ENCODE assay signal across 24 mouse cellular contexts in the genomic region with DNA sequence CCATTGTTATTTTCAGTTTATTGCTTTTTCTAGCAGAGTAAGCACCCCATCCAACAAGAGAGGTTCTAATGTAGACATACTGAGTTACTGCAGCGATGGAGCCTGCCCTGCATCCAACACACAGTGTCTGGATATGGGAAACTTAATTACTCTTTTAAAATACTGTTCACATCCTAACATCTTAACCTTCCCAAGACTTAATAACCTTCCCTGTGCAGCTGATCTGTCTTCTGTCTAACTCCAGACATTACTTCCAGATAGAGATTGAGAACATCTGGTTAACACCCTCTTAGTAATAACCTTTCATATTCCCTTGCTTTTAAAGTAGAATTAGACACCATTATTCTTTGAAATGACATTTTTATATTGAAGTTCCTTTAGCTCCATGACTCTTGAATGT.
DNase-seq lines count a peak whose midpoint lies in the region; ATAC-seq and TF ChIP-seq lines count a peak whose summit lies in the region.
"Had no signal": no experiment of that assay in that cellular context is flagged by ENCODE, and none has a peak within 500 bp of the region (broad histone marks: within the 10 kb centered on the region; RNA-seq: fewer than 3 reads in every experiment).

No protein-coding gene starts in this region.

- 0 out of 2 replicates have a peak, but pooled peaks cover 3% of the 10 kb centered on the region for H3K4me1 ChIP-seq in kidney, embryonic 14.5 days (ENCODE audit: control insufficient read depth, insufficient read depth, low read length)
- H3K4me1 ChIP-seq in kidney, postnatal 0 days (replicated peaks; ENCODE audit: insufficient read depth, low read length) = no peaks in the 10 kb centered on the region
- H3K4me1 ChIP-seq in limb, embryonic 10.5 days = peaks cover 45% of the 10 kb centered on the region
- H3K4me1 ChIP-seq in midbrain, embryonic 15.5 days = no peaks in the 10 kb centered on the region
- H3K4me1 ChIP-seq: hindbrain, embryonic 15.5 days had no signal

- H3K36me3 ChIP-seq in kidney, embryonic 14.5 days (ENCODE audit: control insufficient read depth, insufficient read depth, low read length) = no peaks in the 10 kb centered on the region
- H3K36me3 ChIP-seq in kidney, postnatal 0 days (ENCODE audit: insufficient read depth, low read length) = no peaks in the 10 kb centered on the region
- no peaks in the 10 kb centered on the region for H3K36me3 ChIP-seq in limb, embryonic 10.5 days
- H3K36me3 ChIP-seq in midbrain, embryonic 15.5 days (replicated peaks) = no peaks in the 10 kb centered on the region
- H3K36me3 ChIP-seq: forebrain, embryonic 10.5 days; G1E; hindbrain, embryonic 12.5 days; hindbrain, embryonic 15.5 days had no signal

- ATAC-seq in kidney, embryonic 14.5 days (ENCODE audit: low FRiP score, low TSS enrichment) = peak; percentile 82; the same call in 1 of the 2 replicates
- no peak for ATAC-seq in kidney, postnatal 0 days (replicated peaks; ENCODE audit: low FRiP score, low read depth)
- no peak for ATAC-seq in midbrain, embryonic 15.5 days (replicated peaks)
- ATAC-seq: forebrain, embryonic 13.5 days; forebrain, embryonic 16.5 days had no signal

- TF ChIP-seq CTCF in kidney, postnatal 0 days (IDR thresholded peaks at IDR 0.05; ENCODE audit: low read depth) = no peak

- no peak overlapping the region for H3K4me3 ChIP-seq in kidney, embryonic 14.5 days (ENCODE audit: low read length)
- no peak overlapping the region for H3K4me3 ChIP-seq in kidney, postnatal 0 days (replicated peaks; ENCODE audit: low read depth, low read length)
- H3K4me3 ChIP-seq in limb, embryonic 10.5 days = no peak overlapping the region
- no peak overlapping the region for H3K4me3 ChIP-seq in midbrain, embryonic 15.5 days
- H3K4me3 ChIP-seq: forebrain, embryonic 10.5 days; forebrain, embryonic 13.5 days; gastrocnemius, adult 2 months; hindbrain, embryonic 12.5 days; hindbrain, embryonic 15.5 days had no signal

- H3K4me2 ChIP-seq in kidney, embryonic 14.5 days (replicated peaks; ENCODE audit: low read depth, low read length) = no peak overlapping the region
- no peak overlapping the region for H3K4me2 ChIP-seq in kidney, postnatal 0 days (ENCODE audit: low read length)
- H3K4me2 ChIP-seq in midbrain, embryonic 15.5 days = no peak overlapping the region
- H3K4me2 ChIP-seq: forebrain, embryonic 13.5 days; heart, embryonic 11.5 days; hindbrain, embryonic 12.5 days; hindbrain, embryonic 15.5 days had no signal

- 41% methylated on average over 1 of the region's 1 CpGs for WGBS in kidney, embryonic 14.5 days
- 44% methylated on average over 1 of the region's 1 CpGs for WGBS in kidney, postnatal 0 days
- 28% methylated on average over 1 of the region's 1 CpGs for WGBS in limb, embryonic 10.5 days
- 97% methylated on average over 1 of the region's 1 CpGs for WGBS in midbrain, embryonic 15.5 days

- no peaks in the 10 kb centered on the region for H3K9me3 ChIP-seq in kidney, embryonic 14.5 days (ENCODE audit: control insufficient read depth, low read length)
- no peaks in the 10 kb centered on the region for H3K9me3 ChIP-seq in kidney, postnatal 0 days (replicated peaks; ENCODE audit: low read length)
- no peaks in the 10 kb centered on the region for H3K9me3 ChIP-seq in limb, embryonic 10.5 days (replicated peaks)
- no peaks in the 10 kb centered on the region for H3K9me3 ChIP-seq in midbrain, embryonic 15.5 days
- H3K9me3 ChIP-seq: forebrain, embryonic 10.5 days; forebrain, embryonic 13.5 days; hindbrain, embryonic 12.5 days; hindbrain, embryonic 15.5 days had no signal

- H3K9ac ChIP-seq in kidney, embryonic 14.5 days (ENCODE audit: low read depth, low read length) = no peak overlapping the region
- H3K9ac ChIP-seq in kidney, postnatal 0 days (ENCODE audit: low read depth, low read length) = no peak overlapping the region
- no peak overlapping the region for H3K9ac ChIP-seq in midbrain, embryonic 15.5 days
- H3K9ac ChIP-seq: forebrain, embryonic 13.5 days; hindbrain, embryonic 12.5 days; hindbrain, embryonic 15.5 days had no signal

- H3K27ac ChIP-seq in kidney, embryonic 14.5 days (ENCODE audit: low read depth, low read length) = no peak overlapping the region
- no peak overlapping the region for H3K27ac ChIP-seq in kidney, postnatal 0 days
- peak overlapping the region; percentile 46; the same call in 1 of the 2 replicates for H3K27ac ChIP-seq in limb, embryonic 10.5 days
- no peak overlapping the region for H3K27ac ChIP-seq in midbrain, embryonic 15.5 days
- H3K27ac ChIP-seq: forebrain, embryonic 10.5 days; forebrain, embryonic 13.5 days; gastrocnemius, adult 2 months; hindbrain, embryonic 12.5 days; hindbrain, embryonic 15.5 days had no signal

- no peak for DNase-seq in kidney, adult 18-20 months
- peak; percentile 89 for DNase-seq in kidney, postnatal 0 days (ENCODE audit: low spot score)
- DNase-seq in kidney, adult 8-10 months = no peak
- DNase-seq in limb, embryonic 10.5 days (ENCODE audit: low spot score) = no peak
- DNase-seq: adrenal gland, adult 2 months; adrenal gland, postnatal 14 days; B cell, adult 2 months; cerebellum, adult 11 months; cerebellum, adult 2 months; cerebellum, adult 9-11 months; cerebellum, postnatal 25 days; gastrocnemius, adult 2 months; gastrocnemius, postnatal 14 days; heart, adult 11 months had no signal

- no peaks in the 10 kb centered on the region for H3K27me3 ChIP-seq in kidney, embryonic 14.5 days (ENCODE audit: control insufficient read depth, insufficient read depth, low read length)
- no peaks in the 10 kb centered on the region for H3K27me3 ChIP-seq in kidney, postnatal 0 days (ENCODE audit: insufficient read depth, low read length)
- no peaks in the 10 kb centered on the region for H3K27me3 ChIP-seq in limb, embryonic 10.5 days (ENCODE audit: low read depth, poor library complexity, severe bottlenecking)
- H3K27me3 ChIP-seq in midbrain, embryonic 15.5 days (replicated peaks) = no peaks in the 10 kb centered on the region
- H3K27me3 ChIP-seq: CH12.LX; forebrain, embryonic 13.5 days; hindbrain, embryonic 12.5 days; hindbrain, embryonic 15.5 days had no signal
